Mouse (Mus musculus) retina, postnatal 7 days (tissue): ENCODE results near the gene Chrnb2.

ENCODE experiments used
- DNase-seq: peaks from one replicate; pipeline ENCODE4 v3.0.0-alpha.2; 2012; ENCODE audit warnings: low read depth, low spot score

Chrnb2 gene

GRCm38 (mm10) chr3:89780102-89780501 is 15.7 kb upstream of the Chrnb2 start:
- no peak for DNase-seq

DNA sequence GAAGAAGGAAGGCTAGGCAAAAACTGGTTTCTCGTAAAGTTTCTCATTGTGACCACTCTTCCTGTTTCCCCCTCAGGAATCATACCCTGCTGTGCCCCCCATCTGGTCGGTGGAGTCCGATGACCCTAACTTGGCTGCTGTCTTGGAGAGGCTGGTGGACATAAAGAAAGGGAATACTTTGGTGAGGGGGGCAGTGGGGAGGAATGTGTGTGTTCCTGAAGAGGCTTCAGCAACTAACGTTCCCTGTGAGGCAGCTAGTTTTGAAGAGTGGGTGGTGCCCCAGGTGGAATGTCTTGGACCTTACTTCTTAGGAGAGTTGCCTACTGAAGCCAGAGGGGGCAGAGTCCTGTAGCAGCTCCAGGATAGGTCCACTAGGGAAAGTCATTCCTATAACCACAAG is 11.6 kb upstream of the Chrnb2 start:
- DNase-seq: no peak

- DNase-seq: no peak
Measured at GRCm38 (mm10) chr3:89774236-89774960, 10.0 kb upstream of the Chrnb2 start.

DNA sequence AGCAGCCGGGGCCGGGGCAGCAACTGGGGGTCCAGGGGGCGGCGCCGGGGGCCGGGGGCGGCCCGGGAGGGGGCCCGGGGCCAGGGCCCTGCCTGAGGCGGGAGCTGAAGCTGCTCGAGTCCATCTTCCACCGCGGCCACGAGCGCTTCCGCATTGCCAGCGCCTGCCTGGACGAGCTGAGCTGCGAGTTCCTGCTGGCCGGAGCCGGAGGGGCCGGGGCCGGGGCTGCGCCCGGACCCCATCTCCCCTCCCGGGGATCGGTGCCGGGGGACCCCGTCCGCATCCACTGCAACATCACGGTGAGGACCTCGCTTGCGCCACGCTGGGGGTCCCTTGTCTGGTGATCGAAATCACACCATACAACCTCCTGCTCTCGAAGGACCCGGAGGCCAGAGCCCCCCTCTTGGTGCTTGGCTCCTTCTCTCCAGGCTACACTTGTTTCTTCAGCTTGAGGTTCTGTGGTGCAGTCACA is 9.3 kb upstream of the Chrnb2 start:
- DNase-seq: no peak

DNA sequence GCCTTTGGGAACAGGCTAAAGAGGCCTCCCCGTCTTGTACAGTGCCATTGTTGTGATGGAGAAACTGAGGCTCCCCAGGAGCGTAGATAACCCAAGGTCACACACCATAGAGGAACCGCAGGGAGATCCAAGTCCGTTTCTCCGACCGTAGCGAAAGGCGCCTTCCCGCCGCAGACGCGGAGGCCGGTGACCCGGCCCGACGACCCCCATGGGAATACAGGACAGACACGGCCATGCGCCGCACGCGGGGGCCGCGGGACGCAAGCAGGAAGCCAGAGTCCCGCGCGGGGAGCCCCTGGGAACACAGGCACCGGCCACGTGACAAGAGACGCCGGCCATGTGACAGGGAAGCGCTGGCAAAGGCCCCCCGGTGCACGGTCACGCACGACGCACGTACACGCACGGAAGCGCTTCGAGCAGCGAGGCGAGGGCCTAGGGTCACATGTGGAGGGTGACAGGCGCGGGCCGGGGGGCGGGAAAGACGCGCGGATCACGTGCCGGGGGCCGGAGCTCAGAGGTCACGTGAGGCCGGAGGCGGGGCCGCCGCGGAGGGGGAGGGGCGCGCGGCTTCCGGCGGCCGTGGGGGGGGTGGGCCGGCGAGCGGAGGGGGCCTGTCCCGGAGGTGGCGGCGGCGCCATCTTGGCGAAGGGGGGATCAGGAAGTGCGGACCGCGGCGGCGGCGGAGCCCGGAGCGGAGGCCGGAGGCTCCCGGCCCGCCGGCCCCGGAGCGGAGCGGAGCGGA is 8.7 kb upstream of the Chrnb2 start, which contains the start of gene Ube2q1:
Gene Ube2q1, plus strand, starts transcription at position 649 of the 742 bp plus-strand sequence.
- DNase-seq: peak; percentile 89

- DNase-seq: peak; percentile 78
Measured at GRCm38 (mm10) chr3:89772588-89772967, 8.1 kb upstream of the Chrnb2 start.

DNA sequence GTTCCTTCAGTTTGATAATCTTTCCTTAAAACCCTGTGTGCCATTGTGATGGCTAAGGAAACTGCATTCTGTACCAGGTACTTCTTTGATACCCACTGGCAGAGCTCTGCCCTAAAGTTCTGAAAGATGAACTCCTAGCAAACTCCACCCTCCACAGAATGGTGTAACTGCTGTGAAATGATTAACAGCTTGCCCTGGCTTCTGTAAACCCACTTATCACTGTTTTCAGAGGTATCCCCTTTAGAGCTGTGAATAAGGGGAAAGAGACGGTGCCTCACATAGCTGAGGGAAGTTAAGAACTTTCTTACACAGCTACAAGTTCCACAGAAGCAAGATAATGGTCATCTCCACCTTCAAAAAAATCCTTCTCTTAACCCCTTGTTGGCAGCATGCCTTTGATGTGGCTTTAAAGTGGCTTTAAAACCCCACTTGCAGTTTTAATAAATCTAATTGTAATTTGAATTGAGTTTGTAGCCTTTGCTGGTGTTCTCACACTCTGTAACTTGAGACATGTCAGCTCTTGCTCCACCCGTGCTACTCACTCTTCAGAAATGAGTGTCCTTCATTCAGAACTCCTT is 6.1 kb upstream of the Chrnb2 start:
- DNase-seq: no peak

- no peak for DNase-seq
Measured at GRCm38 (mm10) chr3:89769584-89769983, 5.2 kb upstream of the Chrnb2 start.

DNA sequence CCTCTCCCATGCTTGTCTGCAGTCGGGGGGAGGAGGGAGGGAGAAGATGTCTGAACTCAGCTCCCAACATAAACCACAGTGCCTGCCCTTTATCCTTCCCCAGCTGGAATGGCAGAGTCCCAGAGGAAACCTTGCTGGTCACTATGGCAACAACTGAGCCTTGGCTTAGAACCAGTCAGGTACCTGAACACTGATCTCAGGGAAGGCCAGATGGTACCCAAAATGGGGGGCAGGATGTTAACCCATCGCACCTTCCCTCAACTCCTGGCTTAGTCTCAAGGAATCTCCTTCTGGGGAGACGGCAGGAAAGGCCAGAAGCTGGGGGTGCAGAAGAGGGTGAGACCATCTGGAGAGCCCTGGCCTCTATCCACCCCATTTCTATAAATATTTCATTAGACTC is 4.6 kb downstream of the Chrnb2 start:
- DNase-seq: no peak

DNA sequence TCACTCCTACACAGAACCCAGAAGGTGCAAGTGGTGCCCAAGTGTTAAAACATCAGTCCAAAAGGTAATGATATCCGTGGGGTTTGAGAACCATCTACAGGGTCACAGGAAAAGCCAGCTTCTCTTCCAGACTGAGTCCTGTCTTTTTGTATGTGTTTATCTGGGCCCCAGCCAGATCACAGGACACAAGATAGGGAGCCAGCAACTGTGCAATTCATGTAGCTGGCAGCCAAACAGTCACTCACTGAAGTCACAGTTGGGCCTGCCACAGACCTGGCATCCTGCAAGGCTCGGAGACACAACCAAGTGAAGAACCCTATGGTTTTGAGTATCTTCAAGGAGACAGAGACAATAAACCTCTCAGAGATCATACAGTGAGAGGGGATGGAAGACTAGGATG is 6.6 kb downstream of the Chrnb2 start:
- DNase-seq: no peak

- no peak for DNase-seq
Measured at GRCm38 (mm10) chr3:89755283-89755682, 9.1 kb downstream of the Chrnb2 start.

- no peak for DNase-seq
Measured at GRCm38 (mm10) chr3:89752307-89752706, 12.1 kb downstream of the Chrnb2 start.

DNA sequence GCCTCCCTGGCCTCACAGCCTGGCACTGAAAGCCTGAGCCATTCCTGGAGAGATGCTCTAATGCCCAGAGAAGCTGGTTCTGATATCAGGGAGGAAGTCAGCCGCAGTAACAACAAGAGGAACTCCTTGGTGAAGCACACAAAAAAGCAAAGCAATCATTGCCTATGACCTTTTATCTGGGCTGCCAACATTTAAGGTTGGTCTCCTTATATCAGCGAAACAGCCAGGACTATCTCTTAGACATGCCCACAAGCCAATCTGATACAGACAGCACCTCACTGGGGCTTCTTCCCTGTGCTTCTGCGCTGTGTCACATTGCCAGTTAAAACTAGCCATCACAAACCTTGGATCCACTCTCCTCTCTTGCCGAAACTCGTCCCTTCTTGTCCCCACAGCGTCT is 25.9 kb downstream of the Chrnb2 start:
- DNase-seq: no peak

DNA sequence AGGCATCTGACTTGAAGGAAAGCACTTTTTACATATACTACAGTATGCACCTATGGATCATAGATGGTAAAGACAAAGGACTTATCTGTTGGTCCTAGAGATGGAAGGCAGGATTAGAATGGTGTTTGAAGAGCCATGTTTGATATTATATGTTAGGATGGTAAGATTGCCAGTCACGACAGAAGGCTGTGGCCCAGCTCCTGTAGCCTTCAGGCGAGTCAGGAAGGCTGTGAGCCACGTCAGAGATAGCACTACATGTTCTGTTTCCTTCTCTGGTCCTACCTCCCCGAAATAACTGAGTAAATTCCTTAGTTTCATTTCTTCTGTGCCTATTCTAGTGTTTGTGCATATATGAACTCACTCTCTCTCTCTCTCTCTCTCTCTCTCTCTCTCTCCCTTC is 32.3 kb downstream of the Chrnb2 start:
- DNase-seq: no peak

- DNase-seq: peak; percentile 20
Measured at GRCm38 (mm10) chr3:89730350-89731331, 33.8 kb downstream of the Chrnb2 start.

- no peak for DNase-seq
Measured at GRCm38 (mm10) chr3:89728848-89729247, 35.6 kb downstream of the Chrnb2 start.

- no peak for DNase-seq
Measured at GRCm38 (mm10) chr3:89727028-89727427, 37.4 kb downstream of the Chrnb2 start.

GRCm38 (mm10) chr3:89723400-89724084 is 40.9 kb downstream of the Chrnb2 start:
- DNase-seq: no peak

- no peak for DNase-seq
Measured at GRCm38 (mm10) chr3:89722032-89722431, 42.4 kb downstream of the Chrnb2 start.

DNA sequence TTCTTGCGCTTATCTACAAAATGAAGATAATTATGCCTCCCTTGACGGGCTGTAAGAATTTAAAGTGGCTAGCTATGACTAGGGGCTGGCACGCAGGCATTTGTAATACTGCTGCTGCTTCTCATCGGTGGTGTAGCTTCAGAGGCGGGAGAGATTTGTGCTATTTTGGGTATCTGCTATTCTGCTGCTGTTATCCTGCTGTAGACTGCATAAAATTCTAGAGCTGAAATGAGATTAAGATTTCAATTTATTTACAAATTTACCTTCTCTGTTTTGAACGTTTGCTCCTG is 48.5 kb downstream of the Chrnb2 start:
- no peak for DNase-seq
